17 mouse cellular contexts compared by ENCODE assay signal in genomic region chr2:169685747-169686146, GRCm38 (mm10). TPM values are rescaled to one million over a fixed set of nuclear protein-coding genes. Genes with fewer than 3 reads are reported as not detected.
"Had no signal": no experiment of that assay in that cellular context is flagged by ENCODE, and none has a peak within 500 bp of the region (broad histone marks: within the 10 kb centered on the region; RNA-seq: fewer than 3 reads in every experiment).

No protein-coding gene starts in this region.

- H3K4me2 ChIP-seq: liver, embryonic 15.5 days; lung, embryonic 15.5 days; midbrain, embryonic 12.5 days; neural tube, embryonic 12.5 days; stomach, embryonic 15.5 days had no signal

- DNase-seq: liver, postnatal 0 days; lung, postnatal 14 days; lung, postnatal 36 days; midbrain, embryonic 14.5 days; right cerebral cortex, postnatal 14 days; thymus, adult 2 months; thymus, postnatal 25 days; thymus, postnatal 4 days had no signal

- H3K9me3 ChIP-seq: liver, embryonic 15.5 days; lung, embryonic 15.5 days; midbrain, embryonic 12.5 days; neural tube, embryonic 12.5 days; stomach, embryonic 15.5 days had no signal

- H3K4me3 ChIP-seq: liver, embryonic 15.5 days; lung, embryonic 15.5 days; midbrain, embryonic 12.5 days; neural tube, embryonic 12.5 days; stomach, embryonic 15.5 days had no signal

- H3K36me3 ChIP-seq: liver, embryonic 15.5 days; lung, embryonic 15.5 days; midbrain, embryonic 12.5 days; neural tube, embryonic 12.5 days; stomach, embryonic 15.5 days had no signal

- H3K27ac ChIP-seq: liver, embryonic 15.5 days; lung, embryonic 15.5 days; macrophage; midbrain, embryonic 12.5 days; neural tube, embryonic 12.5 days; stomach, embryonic 15.5 days; stomach, postnatal 0 days had no signal

- ATAC-seq: liver, postnatal 0 days; lung, postnatal 0 days had no signal

- H3K27me3 ChIP-seq: liver, embryonic 15.5 days; lung, embryonic 15.5 days; megakaryocyte, embryonic 14.5 days; midbrain, embryonic 12.5 days; neural tube, embryonic 12.5 days; stomach, embryonic 15.5 days had no signal

- H3K9ac ChIP-seq: liver, embryonic 15.5 days; liver, postnatal 0 days; lung, embryonic 15.5 days; midbrain, embryonic 12.5 days; neural tube, embryonic 12.5 days; stomach, embryonic 15.5 days had no signal

- H3K4me1 ChIP-seq: megakaryocyte, embryonic 14.5 days; midbrain, embryonic 12.5 days had no signal

RNA-seq across cellular contexts. Expression of gene Tshz2, which starts 52.9 kb away (rescaled TPM):
- polyA plus RNA-seq: macrophage had no signal
